Mouse (Mus musculus) C2C12 (cell line): ENCODE measurements around the gene Aph1a.

Experiments used
- CTCF ChIP-seq: IDR thresholded peaks from one replicate; pipeline ENCODE4 v1.5.1; 2011; ENCODE audit not compliant: control insufficient read depth, insufficient read depth, insufficient read length
- MYOD1 ChIP-seq: IDR thresholded peaks from one replicate; pipeline ENCODE4 v1.6.1; 2011; ENCODE audit warnings: low read depth; ENCODE audit not compliant: control insufficient read depth, insufficient read length
- USF1 ChIP-seq: IDR thresholded peaks from one replicate; pipeline ENCODE4 v1.6.1; 2011; ENCODE audit warnings: low read depth, mild to moderate bottlenecking, control low read depth, moderate library complexity

- no peak for TF ChIP-seq MYOD1
- TF ChIP-seq USF1 = no peak
- no peak for TF ChIP-seq CTCF
These were observed 6.2 kb upstream of the Aph1a start for GRCm38 (mm10) chr3:95887596-95887995.
